Mouse (Mus musculus) lung, embryonic 16.5 days (tissue): ENCODE measurements around the gene Nell1. TPM values are rescaled to one million over a fixed set of nuclear protein-coding genes. Genes with fewer than 3 reads are reported as not detected.

Experiments
- ATAC-seq: fragments of 200-750 bp; cut with Nextera tagmentation; 2 replicates; pipeline ENCODE4 v1.8.0; 2017; ENCODE audit warnings: low read depth, mild to moderate bottlenecking, moderate library complexity
- H3K27ac ChIP-seq: fragments of 300-500 bp; sonication (generic); 2 replicates; pipeline ENCODE4 v1.5.1; 2014; ENCODE audit warnings: mild to moderate bottlenecking, control low read depth, low read length
- H3K27me3 ChIP-seq: fragments of 300-500 bp; sonication (generic); 2 replicates; pipeline ENCODE4 v1.6.1; 2014; ENCODE audit warnings: low read depth, low read length, mixed read lengths; ENCODE audit not compliant: control insufficient read depth, insufficient read depth
- H3K36me3 ChIP-seq: fragments of 300-500 bp; sonication (generic); 2 replicates; pipeline ENCODE4 v1.6.1; 2014; ENCODE audit warnings: low read length; ENCODE audit not compliant: control insufficient read depth, insufficient read depth
- H3K4me1 ChIP-seq: fragments of 300-500 bp; sonication (generic); replicated peaks from 2 replicates; pipeline ENCODE4 v1.6.1; 2014; ENCODE audit warnings: low read length, mixed read lengths; ENCODE audit not compliant: control insufficient read depth, insufficient read depth
- H3K4me2 ChIP-seq: fragments of 300-500 bp; sonication (generic); 2 replicates; pipeline ENCODE4 v1.6.1; 2014; ENCODE audit warnings: low read depth, low read length, control low read depth
- H3K4me3 ChIP-seq: fragments of 300-500 bp; sonication (generic); 2 replicates; pipeline ENCODE4 v1.5.1; 2014; ENCODE audit warnings: mild to moderate bottlenecking, low read length, control low read depth
- H3K9ac ChIP-seq: fragments of 300-500 bp; sonication (generic); 2 replicates; pipeline ENCODE4 v1.6.1; 2014; ENCODE audit warnings: low read length, control low read depth
- H3K9me3 ChIP-seq: fragments of 300-500 bp; sonication (generic); 2 replicates; pipeline ENCODE4 v1.6.1; 2016; ENCODE audit warnings: low read length; ENCODE audit not compliant: control insufficient read depth
- WGBS: fragments of 180-500 bp; shearing (Covaris S2); extraction: QIAGEN DNeasy Blood & Tissue Kit; methylation state at CpG from one replicate; pipeline ENCODE4 v1.1.7; 2014; 5-methylcytosine and 5-hydroxymethylcytosine counted together
- polyA plus RNA-seq: library from polyadenylated mRNA; unstranded; fragments of >200 nt; fragmentation: Nextera tagmentation; extraction: Ambion mirVana; gene quantifications from 2 replicates; pipeline ENCODE4 v1.2.1, GENCODE M21; 2015

Nell1 gene
- polyA plus RNA-seq, 1 experiment from 2014 or later = 3.8 TPM

DNA sequence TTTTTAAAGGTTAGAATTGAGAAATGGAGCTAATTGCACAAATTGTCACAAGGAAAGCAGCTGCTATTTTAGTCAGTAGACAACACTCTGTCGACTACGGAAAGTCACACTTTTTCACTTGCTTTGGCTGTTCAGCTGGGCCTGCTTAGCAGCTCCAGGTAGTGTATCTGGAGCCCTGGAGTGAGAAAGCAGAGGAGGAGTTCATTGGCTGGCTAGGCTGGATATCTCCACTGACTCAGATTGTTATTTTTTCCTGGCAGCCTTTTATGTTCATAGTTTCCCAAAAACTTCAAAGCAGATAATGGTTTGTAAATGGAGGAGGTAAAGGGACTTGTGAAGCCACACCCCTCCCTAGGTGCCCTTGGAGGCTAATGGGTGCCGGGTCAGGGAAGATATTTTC lies 163.0 kb downstream of the Nell1 start:
- no peak overlapping the region for H3K27ac ChIP-seq
- H3K9me3 ChIP-seq = no peaks in the 10 kb centered on the region
- H3K9ac ChIP-seq = no peak overlapping the region
- H3K4me2 ChIP-seq = no peak overlapping the region
- no peak for ATAC-seq
- no peaks in the 10 kb centered on the region for H3K27me3 ChIP-seq
- WGBS = 73% methylated on average over 3 of the region's 3 CpGs
- no peaks in the 10 kb centered on the region for H3K36me3 ChIP-seq
- H3K4me1 ChIP-seq = no peaks in the 10 kb centered on the region
- no peak overlapping the region for H3K4me3 ChIP-seq

DNA sequence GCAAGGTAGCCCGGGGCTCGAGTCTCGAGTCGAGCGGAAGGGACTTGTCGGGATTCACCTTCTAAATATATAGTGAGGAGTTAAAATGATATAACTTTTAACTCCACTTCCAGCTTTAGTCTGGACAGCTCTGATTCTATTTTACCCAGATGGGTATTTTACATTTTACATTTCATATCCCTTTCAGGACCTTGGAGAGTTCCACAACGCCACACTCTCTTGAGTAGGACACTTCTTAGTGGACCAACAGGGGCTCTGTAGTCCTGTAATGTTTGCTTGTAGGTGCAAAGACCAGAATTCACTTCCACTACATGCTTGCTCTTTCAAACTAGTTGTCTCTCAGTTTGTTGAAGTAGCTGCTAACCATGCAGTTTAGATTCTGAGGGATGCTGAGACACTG lies 174.7 kb downstream of the Nell1 start:
- no peak overlapping the region for H3K4me3 ChIP-seq
- H3K27me3 ChIP-seq = no peaks in the 10 kb centered on the region
- WGBS = 83% methylated on average over 7 of the region's 7 CpGs
- H3K9ac ChIP-seq = no peak overlapping the region
- no peaks in the 10 kb centered on the region for H3K36me3 ChIP-seq
- H3K9me3 ChIP-seq = no peaks in the 10 kb centered on the region
- no peak for ATAC-seq
- H3K4me2 ChIP-seq = no peak overlapping the region
- H3K27ac ChIP-seq = no peak overlapping the region
- no peaks in the 10 kb centered on the region for H3K4me1 ChIP-seq

DNA sequence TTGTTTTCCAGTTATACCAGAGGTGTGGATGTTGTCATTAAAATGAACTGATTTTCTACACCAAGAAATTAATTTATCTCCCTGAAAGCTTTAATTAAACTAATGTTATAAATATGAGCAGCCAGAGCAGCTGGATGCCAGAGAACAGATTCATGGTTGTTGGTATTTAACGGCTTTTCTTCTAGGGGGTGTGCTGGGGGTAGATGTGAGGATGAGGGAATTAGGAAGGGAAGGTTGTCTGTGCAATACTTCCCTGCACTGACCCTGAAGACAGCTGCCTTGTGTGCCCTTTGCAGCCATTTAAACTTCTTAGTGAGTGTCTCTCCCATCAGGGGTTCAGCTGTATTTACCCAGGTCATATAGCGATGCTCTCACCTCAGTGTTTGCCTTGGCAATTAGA lies 176.2 kb downstream of the Nell1 start:
- Histone ChIP-seq H3K27me3 (no peaks in the 10 kb centered on the region), H3K27ac (no peak overlapping the region), H3K9me3 (no peaks in the 10 kb centered on the region), H3K36me3 (no peaks in the 10 kb centered on the region), H3K9ac (no peak overlapping the region), H3K4me3 (no peak overlapping the region), H3K4me1 (no peaks in the 10 kb centered on the region), H3K4me2 (no peak overlapping the region)
- WGBS = 68% methylated on average over 2 of the region's 2 CpGs
- no peak for ATAC-seq

DNA sequence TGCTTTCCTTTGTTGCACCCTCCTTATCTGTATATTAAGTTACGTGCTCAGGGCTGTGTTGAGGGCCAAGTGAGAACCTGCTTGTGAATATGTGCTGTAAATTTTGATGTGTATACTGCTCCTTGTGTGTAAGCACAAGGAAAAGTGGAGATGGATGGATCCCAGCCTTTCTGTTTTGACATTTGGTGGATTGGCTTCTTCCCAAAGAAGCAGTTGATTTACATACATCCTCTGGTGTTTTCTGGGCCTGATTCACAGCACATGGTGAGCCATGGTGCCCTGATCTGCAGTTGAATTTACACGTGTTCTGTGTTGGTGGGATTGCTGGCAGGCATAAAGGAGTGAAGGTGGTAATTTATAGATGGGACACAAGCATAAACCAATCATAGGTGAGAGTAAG lies 179.0 kb downstream of the Nell1 start:
- Histone ChIP-seq H3K4me3 (no peak overlapping the region), H3K9ac (no peak overlapping the region), H3K4me2 (no peak overlapping the region), H3K4me1 (no peaks in the 10 kb centered on the region), H3K27ac (no peak overlapping the region), H3K9me3 (no peaks in the 10 kb centered on the region), H3K36me3 (no peaks in the 10 kb centered on the region), H3K27me3 (no peaks in the 10 kb centered on the region)
- no peak for ATAC-seq
- WGBS = 43% methylated on average over 2 of the region's 2 CpGs

DNA sequence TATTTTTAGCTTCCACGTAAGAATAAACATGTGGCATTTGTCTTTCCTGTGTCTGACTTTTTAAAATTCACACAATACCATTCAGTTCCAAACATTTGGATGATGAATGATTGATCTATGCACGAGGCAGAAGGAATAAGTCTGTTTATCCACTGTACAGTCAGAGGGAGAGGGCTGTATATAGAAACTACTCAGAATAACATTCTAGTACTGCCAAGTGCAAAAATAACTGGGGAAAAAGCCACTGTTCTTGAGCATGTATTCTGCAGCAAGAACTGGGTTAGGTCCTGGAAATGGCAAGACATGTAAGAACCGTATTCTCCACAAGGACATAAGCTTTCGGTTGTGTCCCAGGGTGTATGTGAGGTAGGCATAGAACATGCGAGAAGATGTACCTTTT lies 187.9 kb downstream of the Nell1 start:
- H3K4me3 ChIP-seq = no peak overlapping the region
- no peaks in the 10 kb centered on the region for H3K36me3 ChIP-seq
- H3K9ac ChIP-seq = no peak overlapping the region
- no peak overlapping the region for H3K27ac ChIP-seq
- H3K27me3 ChIP-seq = no peaks in the 10 kb centered on the region
- peak; percentile 66 for ATAC-seq
- H3K4me1 ChIP-seq = no peaks in the 10 kb centered on the region
- H3K9me3 ChIP-seq = 0 out of 2 replicates have a peak, but pooled peaks cover 2% of the 10 kb centered on the region
- 52% methylated on average over 5 of the region's 5 CpGs for WGBS
- no peak overlapping the region for H3K4me2 ChIP-seq

DNA sequence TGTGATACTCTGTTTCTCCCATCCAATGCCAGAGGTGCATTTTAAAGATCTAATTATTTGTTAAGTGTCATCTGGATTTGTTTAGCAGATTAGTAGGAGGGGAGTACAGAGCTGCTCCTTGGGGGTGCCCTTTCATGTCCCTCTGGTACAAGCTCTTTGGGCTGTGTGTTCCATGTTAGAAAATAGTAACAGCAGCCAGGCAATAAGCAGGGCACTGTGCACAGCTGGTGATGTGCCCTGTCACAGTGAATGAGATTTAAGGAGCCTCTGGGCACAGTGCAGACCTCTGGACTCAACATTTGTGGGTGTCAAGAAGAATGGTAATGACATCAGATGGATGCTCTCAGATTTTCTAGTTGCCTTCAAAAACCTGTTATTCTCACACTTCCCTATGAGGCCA lies 194.1 kb downstream of the Nell1 start:
- no peaks in the 10 kb centered on the region for H3K4me1 ChIP-seq
- no peak for ATAC-seq
- H3K4me3 ChIP-seq = no peak overlapping the region
- no peaks in the 10 kb centered on the region for H3K9me3 ChIP-seq
- H3K9ac ChIP-seq = no peak overlapping the region
- no peak overlapping the region for H3K4me2 ChIP-seq
- H3K36me3 ChIP-seq = no peaks in the 10 kb centered on the region
- no peak overlapping the region for H3K27ac ChIP-seq
- H3K27me3 ChIP-seq = no peaks in the 10 kb centered on the region

DNA sequence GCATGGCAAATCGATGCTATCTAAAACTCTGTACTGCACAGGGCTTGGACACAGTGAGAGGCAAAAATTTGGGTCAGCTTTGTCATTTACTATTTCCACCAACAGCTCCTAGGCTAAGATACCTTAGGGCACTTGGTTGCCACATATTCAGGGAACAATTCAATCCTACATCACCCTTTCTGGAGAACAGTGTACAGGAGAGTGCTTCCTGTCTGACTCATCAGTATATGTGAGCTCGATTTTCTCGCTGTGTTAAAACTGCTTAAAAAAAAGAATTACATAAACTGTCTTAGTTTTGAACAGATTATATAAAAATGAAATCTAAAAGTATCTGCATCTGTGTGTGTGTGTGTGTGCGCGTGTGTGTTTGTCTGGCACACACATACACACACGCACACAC lies 211.6 kb downstream of the Nell1 start:
- no peaks in the 10 kb centered on the region for H3K36me3 ChIP-seq
- H3K4me3 ChIP-seq = no peak overlapping the region
- WGBS = 85% methylated on average over 6 of the region's 6 CpGs
- H3K9me3 ChIP-seq = no peaks in the 10 kb centered on the region
- H3K27ac ChIP-seq = no peak overlapping the region
- no peak overlapping the region for H3K9ac ChIP-seq
- ATAC-seq = no peak
- no peak overlapping the region for H3K4me2 ChIP-seq
- no peaks in the 10 kb centered on the region for H3K4me1 ChIP-seq
- peaks cover 7% of the 10 kb centered on the region for H3K27me3 ChIP-seq

DNA sequence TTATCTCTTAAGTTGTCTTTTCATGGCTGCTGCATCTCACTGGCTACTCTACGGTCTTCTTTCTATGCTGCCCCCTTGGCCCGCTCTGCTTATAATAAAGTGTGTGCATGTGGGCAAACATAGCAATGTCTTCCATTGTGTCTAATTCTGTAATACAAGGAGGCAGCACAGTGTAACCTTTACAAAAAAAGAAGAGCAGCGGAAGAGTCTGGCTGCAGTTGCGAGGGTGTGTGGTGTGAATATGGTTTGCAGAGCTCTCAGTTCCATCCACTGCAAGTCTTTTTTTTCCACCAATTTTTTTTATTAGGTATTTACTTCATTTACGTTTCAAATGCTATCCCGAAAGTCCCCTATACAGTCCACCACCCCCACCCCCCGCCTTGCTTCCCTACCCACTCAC lies 219.3 kb downstream of the Nell1 start:
- H3K4me1 ChIP-seq = peaks cover 5% of the 10 kb centered on the region; the same call in 1 of the 2 replicates
- no peak for ATAC-seq

DNA sequence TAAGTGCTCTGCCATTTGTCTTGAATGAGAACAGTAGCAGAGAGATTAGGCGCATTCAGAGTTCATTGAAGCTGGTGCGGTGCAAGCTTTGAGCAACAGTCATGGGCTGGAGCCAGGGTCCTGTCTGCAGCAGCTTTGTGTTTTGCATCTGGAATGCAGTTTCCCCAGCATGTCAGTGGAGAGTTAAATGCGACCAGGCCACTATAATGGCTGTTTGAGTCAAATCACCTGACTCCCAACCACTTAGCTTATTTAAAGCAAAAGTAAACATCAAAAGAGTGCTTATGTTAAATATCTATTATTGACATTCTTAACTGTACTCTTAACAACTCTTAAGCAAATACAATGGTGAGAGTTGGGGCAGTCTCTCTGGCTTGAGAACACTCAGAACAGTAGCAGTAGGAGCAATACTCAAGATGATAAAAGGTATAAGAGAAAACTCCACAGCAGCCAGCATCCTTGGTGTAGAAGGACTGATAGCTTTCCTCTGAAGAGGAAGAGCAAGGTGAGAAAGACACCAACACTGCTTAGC lies 220.5 kb downstream of the Nell1 start:
- H3K36me3 ChIP-seq = no peaks in the 10 kb centered on the region
- no peaks in the 10 kb centered on the region for H3K9me3 ChIP-seq
- H3K27me3 ChIP-seq = peaks cover 11% of the 10 kb centered on the region; the same call in 1 of the 2 replicates
- no peak overlapping the region for H3K27ac ChIP-seq
- ATAC-seq = peak; percentile 78
- 30% methylated on average over 3 of the region's 3 CpGs for WGBS
- no peak overlapping the region for H3K9ac ChIP-seq
- H3K4me3 ChIP-seq = no peak overlapping the region
- H3K4me2 ChIP-seq = no peak overlapping the region
- H3K4me1 ChIP-seq = peaks cover 5% of the 10 kb centered on the region; the same call in 1 of the 2 replicates

More for the DNA sequence above, 219.3 kb downstream of the Nell1 start:
- H3K27me3 ChIP-seq = peaks cover 11% of the 10 kb centered on the region; the same call in 1 of the 2 replicates
- no peaks in the 10 kb centered on the region for H3K9me3 ChIP-seq
- no peak overlapping the region for H3K4me2 ChIP-seq
- no peak overlapping the region for H3K27ac ChIP-seq
- no peak overlapping the region for H3K4me3 ChIP-seq
- 95% methylated on average over 7 of the region's 7 CpGs for WGBS
- no peaks in the 10 kb centered on the region for H3K36me3 ChIP-seq
- H3K9ac ChIP-seq = no peak overlapping the region

DNA sequence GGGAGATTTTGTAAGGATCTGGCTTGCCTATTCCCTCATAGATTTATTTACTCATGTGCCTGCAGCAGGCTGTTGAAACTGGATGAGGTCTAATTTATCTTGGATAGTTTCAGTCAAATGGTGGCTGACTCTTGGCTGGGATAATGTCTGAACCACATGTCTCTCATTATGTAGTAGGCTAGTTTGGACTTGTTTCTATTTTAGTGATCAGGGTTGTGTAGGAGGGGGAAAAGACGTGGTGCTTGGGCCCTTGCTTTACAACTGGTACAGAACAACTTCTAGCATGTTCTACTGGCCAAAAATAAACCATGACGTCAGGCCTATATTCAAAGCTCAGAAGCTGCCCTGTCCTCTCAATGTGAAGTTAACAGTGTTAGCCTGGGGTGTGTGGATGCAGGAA lies 230.6 kb downstream of the Nell1 start:
- 0 out of 2 replicates have a peak, but pooled peaks cover 2% of the 10 kb centered on the region for H3K9me3 ChIP-seq
- H3K4me2 ChIP-seq = no peak overlapping the region
- H3K27me3 ChIP-seq = peaks cover 10% of the 10 kb centered on the region
- H3K27ac ChIP-seq = peak overlapping the region; percentile 47; the same call in 1 of the 2 replicates
- peak; percentile 98 for ATAC-seq
- H3K4me1 ChIP-seq = peaks cover 6% of the 10 kb centered on the region
- H3K36me3 ChIP-seq = no peaks in the 10 kb centered on the region
- no peak overlapping the region for H3K4me3 ChIP-seq
- 30% methylated on average over 2 of the region's 2 CpGs for WGBS
- no peak overlapping the region for H3K9ac ChIP-seq
